Mouse (Mus musculus) embryonic fibroblast, embryonic 13.5 days (primary cell): ENCODE data around the gene Gxylt2. TPM values are rescaled to one million over a fixed set of nuclear protein-coding genes. Genes with fewer than 3 reads are reported as not detected.
A peak's percentile ranks its signal among the peaks of the same experiment; 100 is the strongest.

Experiments used
- H3K27ac ChIP-seq: 2 replicates; pipeline ENCODE4 v1.5.1; 2012; ENCODE audit warnings: low read length, control low read depth, inconsistent platforms; ENCODE audit not compliant: insufficient read depth
- H3K4me1 ChIP-seq: 2 replicates; pipeline ENCODE4 v1.6.1; 2011; ENCODE audit warnings: low read length; ENCODE audit not compliant: control insufficient read depth, insufficient read depth
- H3K4me3 ChIP-seq: 2 replicates; pipeline ENCODE4 v1.5.1; 2011; ENCODE audit warnings: mild to moderate bottlenecking, control low read depth, low read length; ENCODE audit not compliant: insufficient read depth
- CTCF ChIP-seq: IDR thresholded peaks from 2 replicates; pipeline ENCODE4 v1.5.1; 2011; ENCODE audit warnings: mild to moderate bottlenecking, control low read depth, low read length, moderate library complexity, borderline replicate concordance; ENCODE audit not compliant: insufficient read depth
- POLR2A ChIP-seq: IDR thresholded peaks from 2 replicates; pipeline ENCODE4 v1.6.1; 2011; ENCODE audit warnings: low read depth, mild to moderate bottlenecking, control low read depth, low read length, moderate library complexity
- polyA plus RNA-seq: library from polyadenylated mRNA; stranded (reverse); fragments of >200 nt; gene quantifications from 2 replicates; pipeline ENCODE4 v1.2.4, GENCODE M21; 2011; ENCODE audit warnings: low read depth; ENCODE audit not compliant: missing spikeins, insufficient read length

Gxylt2 gene
- polyA plus RNA-seq, 1 experiment, result 73.4 TPM

DNA sequence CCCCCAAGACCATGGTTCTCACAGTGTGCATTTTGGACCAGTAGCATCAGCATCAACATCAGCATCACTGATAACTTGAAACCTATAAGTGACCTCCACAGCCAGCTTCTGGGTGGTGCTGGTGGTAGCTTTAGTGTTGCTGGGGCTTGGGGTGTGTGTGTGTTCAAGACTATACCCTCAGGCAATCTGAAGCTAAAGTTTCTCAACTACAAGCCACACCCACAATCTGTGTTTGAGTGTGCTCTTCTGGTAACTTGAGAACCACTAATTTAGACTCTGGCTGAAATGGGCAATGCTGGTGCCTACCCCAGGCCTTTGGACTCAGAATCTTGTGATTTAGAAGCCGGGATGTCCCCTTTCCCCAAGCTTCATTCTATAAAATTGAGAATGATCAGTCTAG lies 118.8 kb downstream of the Gxylt2 start:
- Histone ChIP-seq H3K4me1 (no peaks in the 10 kb centered on the region), H3K27ac (no peak overlapping the region), H3K4me3 (no peak overlapping the region)
- TF ChIP-seq POLR2A (no peak), CTCF (no peak)

- Histone ChIP-seq H3K4me3 (no peak overlapping the region), H3K27ac (no peak overlapping the region), H3K4me1 (no peaks in the 10 kb centered on the region)
- TF ChIP-seq POLR2A (no peak), CTCF (no peak)
These were observed 119.9 kb downstream of the Gxylt2 start for GRCm38 (mm10) chr6:100824381-100824965.

DNA sequence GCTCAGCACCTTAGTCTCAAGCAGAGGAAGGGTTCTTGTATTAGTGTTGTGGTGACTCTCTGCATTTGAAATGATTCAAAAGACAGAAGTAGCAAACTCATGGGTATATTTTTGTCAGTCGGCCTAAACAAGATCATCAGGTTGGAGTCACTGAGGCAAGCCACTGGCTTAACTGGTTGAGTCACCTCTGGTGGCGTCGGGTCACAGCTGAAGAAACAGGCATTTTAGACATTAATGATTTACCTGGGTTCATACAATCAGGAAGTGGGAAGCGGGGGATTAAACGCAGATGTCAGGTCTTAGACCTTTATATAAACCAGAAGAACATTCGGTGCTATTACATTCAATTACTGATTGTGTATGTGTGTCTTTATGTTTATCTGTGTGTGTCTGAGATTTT lies 121.5 kb downstream of the Gxylt2 start:
- H3K4me1 ChIP-seq, result no peaks in the 10 kb centered on the region
- no peak overlapping the region for H3K4me3 ChIP-seq
- no peak for TF ChIP-seq POLR2A
- TF ChIP-seq CTCF, result no peak
- no peak overlapping the region for H3K27ac ChIP-seq

DNA sequence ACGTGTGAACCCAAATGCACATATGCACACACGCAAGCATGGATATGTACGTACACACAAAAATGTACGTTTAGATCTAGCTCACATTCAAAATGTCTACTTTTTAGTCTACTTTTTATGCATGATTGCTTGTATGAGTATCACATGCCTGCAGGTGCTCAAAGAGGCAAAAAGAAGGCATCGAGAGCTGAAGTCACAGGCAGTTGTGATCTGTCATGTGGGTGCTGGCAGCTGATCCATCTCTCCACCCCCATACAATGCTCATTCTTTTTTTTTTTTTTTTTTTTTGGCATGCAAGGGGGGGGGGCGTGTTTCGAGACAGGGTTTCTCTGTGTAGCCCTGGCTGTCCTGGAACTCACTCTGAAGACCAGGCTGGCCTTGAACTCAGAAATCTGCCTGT lies 124.0 kb downstream of the Gxylt2 start:
- H3K4me3 ChIP-seq, result no peak overlapping the region
- no peak for TF ChIP-seq POLR2A
- TF ChIP-seq CTCF, result no peak
- H3K4me1 ChIP-seq, result no peaks in the 10 kb centered on the region
- H3K27ac ChIP-seq, result no peak overlapping the region

- Histone ChIP-seq H3K27ac (no peak overlapping the region), H3K4me3 (no peak overlapping the region), H3K4me1 (no peaks in the 10 kb centered on the region)
- TF ChIP-seq POLR2A (no peak), CTCF (no peak)
These were observed 125.2 kb downstream of the Gxylt2 start for GRCm38 (mm10) chr6:100829770-100830169.

DNA sequence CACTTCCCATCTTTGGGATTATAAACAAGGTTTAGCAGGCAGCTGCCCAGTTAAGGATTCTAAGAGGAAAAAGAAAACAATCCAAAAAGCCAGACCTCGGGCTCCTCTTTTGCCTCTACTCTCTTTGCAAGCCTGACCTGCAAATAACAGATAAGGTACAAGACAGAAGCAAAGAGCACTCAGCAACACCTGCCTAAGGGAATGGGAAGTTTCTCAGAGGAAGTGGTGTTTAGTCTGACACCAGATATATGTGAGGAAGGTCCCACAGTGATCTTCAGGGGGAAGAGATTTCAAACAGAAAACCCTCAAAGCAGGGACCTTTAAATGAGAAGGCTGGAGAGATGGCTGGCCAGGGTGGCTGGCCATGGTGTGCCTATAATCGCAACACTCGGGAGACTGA lies 126.7 kb downstream of the Gxylt2 start:
- Histone ChIP-seq H3K4me1 (no peaks in the 10 kb centered on the region), H3K4me3 (no peak overlapping the region), H3K27ac (no peak overlapping the region)
- TF ChIP-seq CTCF (no peak), POLR2A (no peak)

DNA sequence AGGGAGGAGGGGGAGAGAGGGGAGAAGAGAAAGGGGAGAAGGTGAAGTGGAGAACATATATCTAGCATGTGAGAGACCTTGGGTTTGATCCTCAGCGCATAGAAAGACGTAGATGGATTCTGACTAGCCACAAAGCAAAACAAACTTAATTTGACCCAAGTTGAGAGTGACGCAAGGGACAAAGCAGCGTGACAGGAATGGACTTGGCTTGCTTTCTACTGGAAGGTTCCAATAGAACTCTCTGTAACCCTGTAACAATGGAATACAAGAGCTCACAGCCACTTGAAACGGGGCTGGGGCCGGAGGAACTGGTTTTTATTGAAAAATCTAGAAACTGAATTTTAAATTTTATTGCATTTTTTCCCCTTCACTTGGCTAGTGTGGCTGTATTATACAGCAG lies 127.2 kb downstream of the Gxylt2 start:
- no peak overlapping the region for H3K27ac ChIP-seq
- H3K4me3 ChIP-seq, result no peak overlapping the region
- H3K4me1 ChIP-seq, result no peaks in the 10 kb centered on the region
- TF ChIP-seq CTCF, result no peak
- no peak for TF ChIP-seq POLR2A

- Histone ChIP-seq H3K4me1 (no peaks in the 10 kb centered on the region; the same call in 1 of the 2 replicates), H3K27ac (peak within 1 kb of the TSS; percentile 56), H3K4me3 (peak within 1 kb of the TSS; percentile 83)
- TF ChIP-seq CTCF (no peak), POLR2A (peak; percentile 45; the same call in 1 of the 2 replicates)
These were observed 128.8 kb downstream of the Gxylt2 start, which contains the start of gene Ppp4r2 for GRCm38 (mm10) chr6:100833355-100833754. Gene Ppp4r2, plus strand, starts transcription at chr6:100833622.

DNA sequence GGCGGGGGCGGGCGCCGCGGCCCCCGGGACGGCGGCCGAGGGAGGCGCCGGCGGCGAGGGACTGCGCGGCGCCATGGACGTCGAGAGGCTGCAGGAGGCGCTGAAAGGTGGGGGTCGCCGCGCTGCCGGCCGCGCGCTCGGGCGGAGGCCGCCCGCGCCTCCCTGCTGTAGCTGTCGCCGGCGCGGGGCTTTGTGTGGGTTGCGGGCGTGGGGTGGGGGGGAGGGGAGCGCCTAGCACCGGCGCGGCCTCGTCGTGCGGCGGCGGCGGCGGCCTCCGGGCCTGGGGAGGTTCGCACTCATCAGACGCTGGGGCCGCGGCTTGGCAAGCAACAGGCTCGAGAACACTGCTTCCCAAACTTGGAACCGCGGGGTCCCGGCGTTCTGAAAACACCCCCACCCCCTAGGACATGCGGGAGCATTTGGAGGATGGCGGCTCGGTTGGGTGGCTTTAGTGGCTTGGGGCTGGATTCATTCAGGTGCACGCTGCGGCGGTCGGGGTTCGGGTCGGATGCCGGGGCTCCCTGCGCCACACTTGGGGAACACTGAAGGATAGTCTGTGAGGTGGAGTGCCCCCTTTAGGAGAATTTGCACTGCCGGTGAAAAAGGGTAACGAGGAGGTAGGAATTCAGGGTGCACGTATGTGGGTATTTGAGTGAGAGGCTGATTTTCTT lies 129.4 kb downstream of the Gxylt2 start:
- peak overlapping the region; percentile 83 for H3K4me3 ChIP-seq
- H3K4me1 ChIP-seq, result no peaks in the 10 kb centered on the region; the same call in 1 of the 2 replicates
- H3K27ac ChIP-seq, result peak overlapping the region; percentile 50
- TF ChIP-seq POLR2A, result no peak; the same call in 1 of the 2 replicates
- TF ChIP-seq CTCF, result no peak

- Histone ChIP-seq H3K27ac (peak overlapping the region; percentile 50; the same call in 1 of the 2 replicates), H3K4me1 (no peaks in the 10 kb centered on the region; the same call in 1 of the 2 replicates), H3K4me3 (peak overlapping the region; percentile 83)
- TF ChIP-seq POLR2A (no peak), CTCF (no peak)
These were observed 130.1 kb downstream of the Gxylt2 start for GRCm38 (mm10) chr6:100834489-100835160.
